Mouse (Mus musculus): ENCODE results near the gene Rorb.

The Rorb gene

GRCm38 (mm10) chr19:18888491-18889116, 222.4 kb downstream of the Rorb start:
- peak; percentile 18 to 24 for DNase-seq (ENCODE audit: low spot score in 2 of 2)

GRCm38 (mm10) chr19:18887646-18888407, 223.2 kb downstream of the Rorb start:
- no peak for DNase-seq (ENCODE audit: low spot score in 2 of 2)

GRCm38 (mm10) chr19:18881162-18881561, 229.8 kb downstream of the Rorb start:
- DNase-seq (ENCODE audit: low spot score in 2 of 2), result no peak

Measured in frontal cortex, postnatal 10 days (tissue).